Mouse (Mus musculus) embryo, embryonic 10.5 days (tissue): ENCODE data around the gene Epb41.

Experiments used
- DNase-seq: peaks from one replicate; pipeline ENCODE4 v3.0.0-alpha.2; 2015; ENCODE audit warnings: low spot score

Epb41 gene

DNA sequence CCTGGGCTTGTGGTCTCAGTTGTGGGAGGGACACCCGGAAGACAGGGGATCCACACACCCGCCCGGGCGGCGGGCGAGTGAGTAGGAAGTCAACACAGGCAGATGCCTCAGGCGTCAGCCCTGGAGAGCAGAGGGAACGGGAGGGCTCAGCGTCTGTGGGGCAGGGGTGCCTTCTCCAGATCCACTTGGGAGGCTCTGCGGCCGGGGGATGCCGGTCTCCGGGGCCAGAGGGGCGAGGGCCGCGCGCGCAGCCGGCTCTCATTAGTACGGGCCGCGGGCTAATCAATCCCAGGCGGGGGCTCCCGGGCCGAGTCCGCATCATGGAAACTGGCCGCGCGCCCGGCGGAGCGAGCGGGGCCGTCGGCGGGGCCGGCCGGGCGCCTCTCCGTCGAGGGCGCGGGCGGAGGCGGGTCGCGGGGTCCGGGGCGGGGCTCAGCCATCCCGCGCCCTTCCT is 155.0 kb downstream of the Epb41 start:
- peak; percentile 64 for DNase-seq

DNA sequence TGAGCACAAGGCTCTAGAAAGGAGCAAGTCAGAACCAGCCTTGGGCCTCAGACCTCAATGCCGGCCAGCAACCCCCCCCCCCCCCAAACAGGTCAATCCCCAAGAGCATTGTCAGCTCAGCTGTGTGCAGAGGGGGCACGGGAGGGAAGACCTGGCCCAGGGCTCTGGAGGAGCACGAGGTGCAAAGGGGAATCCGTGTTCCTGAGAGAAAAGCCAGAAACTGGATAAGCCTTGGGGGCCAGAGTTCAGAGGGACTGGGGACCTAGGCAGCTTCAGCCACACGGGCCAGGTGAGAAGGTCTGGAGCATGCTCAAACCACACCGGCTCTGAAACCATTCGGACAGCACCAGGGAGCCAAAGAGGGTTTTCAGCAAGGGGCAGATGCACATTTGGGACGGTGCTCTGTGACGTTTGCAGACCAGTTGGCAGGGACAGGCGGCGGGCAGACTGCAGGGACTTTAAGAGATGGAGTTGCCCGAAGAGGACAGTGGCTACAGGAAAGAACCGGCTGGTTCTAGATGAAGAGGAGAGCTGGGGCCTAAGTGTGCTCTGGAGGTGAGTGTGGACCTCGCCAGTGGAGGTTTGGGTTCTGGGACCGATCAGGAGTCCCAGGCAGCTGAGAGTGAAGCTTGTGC is 155.5 kb downstream of the Epb41 start:
- peak; percentile 52 for DNase-seq

DNA sequence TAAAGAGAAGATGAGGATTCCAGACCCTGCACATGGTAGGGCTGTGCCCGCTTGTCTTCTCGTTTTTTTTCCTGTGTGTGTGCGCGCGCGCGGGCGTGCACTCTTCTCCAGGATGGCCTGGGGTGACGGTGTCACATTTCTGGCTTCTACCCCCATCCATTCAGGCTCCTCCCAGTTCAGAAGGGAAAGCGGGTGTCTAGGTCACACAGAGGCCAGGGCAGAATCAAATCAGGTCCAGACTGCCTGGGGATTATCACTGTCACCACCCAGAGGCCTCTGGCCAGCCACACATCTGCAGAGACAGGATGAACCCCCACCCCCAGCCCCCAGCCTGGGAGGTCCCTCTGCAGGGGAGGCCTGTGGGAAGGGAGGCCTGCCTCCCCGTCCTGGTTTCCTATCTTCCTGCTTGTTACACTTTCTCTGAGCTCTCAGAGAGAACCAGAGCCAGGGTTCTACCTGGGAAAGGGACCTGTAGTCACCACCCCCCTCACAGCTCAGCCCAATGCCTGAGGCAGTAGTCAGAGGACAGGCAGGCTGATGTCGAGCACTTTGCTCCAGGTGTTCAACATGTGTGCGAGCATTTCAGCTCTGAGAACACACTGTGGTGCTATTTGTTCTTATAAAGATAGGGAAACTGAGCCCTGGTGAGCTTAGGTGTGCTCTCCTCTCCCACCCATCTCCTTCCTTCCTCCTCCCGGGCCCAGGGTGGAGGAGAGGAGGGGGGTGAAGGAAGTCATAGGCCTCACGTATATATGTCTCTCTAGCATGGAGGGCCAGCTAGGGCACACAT is 156.2 kb downstream of the Epb41 start:
- DNase-seq, result peak; percentile 86

DNA sequence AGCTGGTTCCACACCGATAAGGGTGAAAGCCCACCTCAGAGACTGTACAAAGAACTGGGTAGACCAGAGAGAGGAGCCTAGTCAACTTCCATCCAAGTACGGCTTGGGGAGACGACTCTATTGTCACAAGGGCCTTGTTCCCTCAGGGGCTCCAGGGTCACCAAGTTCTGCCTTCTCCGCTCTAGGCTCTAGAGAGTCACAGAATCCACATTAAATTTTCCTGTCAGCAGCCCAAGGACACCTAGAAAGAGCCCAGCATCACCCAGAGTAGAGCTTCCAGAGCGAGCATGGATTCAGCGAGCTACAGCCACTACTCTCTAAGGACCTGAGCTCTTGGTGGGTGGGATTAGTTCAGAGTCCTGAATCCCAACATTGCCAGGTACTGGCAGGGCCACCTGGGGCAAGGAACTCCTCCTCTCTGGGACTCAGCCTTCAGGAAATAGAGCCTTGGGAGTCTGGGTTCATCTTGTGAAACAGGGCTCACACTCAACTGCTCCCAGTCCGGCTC is 157.0 kb downstream of the Epb41 start:
- DNase-seq, result no peak

DNA sequence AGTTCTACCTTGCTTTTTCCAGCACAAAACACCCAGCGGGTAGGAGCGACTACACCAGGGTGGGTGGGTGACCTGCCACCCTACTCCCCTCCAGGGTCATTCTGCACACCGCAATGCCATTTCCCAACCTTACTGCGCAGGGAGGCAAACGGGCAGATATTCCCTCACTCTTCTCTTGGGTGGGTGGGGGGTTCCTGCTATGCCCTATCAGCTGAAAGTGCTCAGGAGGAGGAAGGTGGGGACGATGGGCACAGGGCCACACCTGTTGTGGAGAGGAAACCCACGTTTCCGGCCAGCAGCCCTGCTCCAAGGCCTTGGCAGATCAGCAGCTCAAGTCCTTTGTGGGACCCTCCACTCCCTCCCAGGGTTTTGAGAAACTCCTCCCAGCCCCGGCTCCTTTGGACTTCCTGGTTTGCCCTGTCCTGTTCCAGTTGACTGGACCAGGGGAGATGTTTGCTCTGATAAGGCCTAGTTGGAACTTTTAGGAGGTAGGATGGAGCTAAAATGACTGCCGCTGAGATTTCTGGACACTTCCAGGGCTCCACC is 158.0 kb downstream of the Epb41 start:
- no peak for DNase-seq

DNA sequence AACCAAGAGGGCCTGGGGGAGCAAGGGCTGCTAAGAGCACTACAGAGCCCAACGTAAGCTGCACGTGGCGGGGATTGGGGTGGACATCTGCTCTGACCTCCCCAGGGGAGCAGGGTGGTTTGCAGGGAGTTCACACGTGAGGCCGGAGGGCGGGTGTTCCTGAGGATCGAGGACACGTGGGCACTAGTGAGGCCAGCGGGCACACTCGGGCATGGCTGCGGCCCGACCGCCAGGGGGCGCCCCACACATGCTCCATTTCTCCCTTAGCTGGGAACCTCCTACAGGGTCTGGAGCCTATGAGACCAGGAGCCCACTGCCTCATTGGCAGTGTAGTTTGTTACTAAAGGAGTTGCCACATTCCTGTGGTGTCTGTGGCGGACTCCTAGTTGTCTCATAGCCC is 158.7 kb downstream of the Epb41 start:
- peak; percentile 82 for DNase-seq

DNA sequence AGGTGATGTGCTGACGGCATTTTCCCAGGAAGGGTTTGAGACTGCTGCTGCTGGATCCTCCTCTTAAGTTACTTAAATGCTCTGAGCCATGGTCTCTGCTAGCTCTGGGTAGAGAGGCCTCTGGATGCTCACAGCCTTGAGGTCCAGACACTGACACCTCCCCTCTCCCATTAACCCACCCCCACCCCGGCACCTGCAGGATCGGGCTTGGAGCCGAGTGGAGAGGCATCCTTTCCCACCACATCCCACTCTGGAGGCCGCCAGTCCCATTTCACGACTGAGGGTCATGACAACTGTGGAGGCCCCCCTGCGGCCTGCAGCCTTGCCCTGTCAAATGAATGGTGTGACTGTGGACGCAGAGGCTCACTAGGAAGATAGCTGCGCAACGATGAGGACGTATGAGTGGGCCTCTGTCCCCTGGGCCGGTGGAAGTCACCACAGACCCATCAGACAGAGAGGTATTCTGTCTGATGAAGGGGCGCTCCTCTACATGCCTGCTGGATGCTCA is 159.2 kb downstream of the Epb41 start:
- no peak for DNase-seq

DNA sequence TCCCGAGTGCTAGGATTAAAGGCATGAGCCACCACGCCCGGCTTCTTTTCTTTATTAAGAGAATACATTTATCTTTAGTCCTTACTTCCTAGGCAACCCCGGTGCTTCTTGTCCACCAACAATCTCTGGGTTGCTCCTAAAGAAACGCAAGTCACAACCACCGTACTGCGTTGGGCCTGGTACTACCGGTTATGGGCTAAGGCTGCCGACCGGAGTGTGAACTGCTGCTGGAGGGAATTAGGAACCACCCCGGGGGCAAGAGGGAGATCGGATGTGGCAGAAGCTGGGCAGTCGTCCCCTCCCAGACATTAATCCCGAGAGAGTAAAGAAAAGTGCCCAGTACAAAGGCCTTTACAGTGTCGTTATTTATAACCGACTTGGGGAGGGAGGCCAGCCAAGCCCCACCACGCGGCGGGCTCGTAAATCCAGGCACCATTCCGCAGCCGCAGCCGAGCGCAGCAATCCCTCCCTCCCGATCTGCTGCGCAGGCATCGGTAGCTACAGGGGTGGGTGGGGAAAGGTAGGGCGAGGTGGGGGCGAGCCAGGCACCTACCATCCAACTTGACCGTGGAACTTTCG is 160.1 kb downstream of the Epb41 start:
- DNase-seq, result peak; percentile 68

DNA sequence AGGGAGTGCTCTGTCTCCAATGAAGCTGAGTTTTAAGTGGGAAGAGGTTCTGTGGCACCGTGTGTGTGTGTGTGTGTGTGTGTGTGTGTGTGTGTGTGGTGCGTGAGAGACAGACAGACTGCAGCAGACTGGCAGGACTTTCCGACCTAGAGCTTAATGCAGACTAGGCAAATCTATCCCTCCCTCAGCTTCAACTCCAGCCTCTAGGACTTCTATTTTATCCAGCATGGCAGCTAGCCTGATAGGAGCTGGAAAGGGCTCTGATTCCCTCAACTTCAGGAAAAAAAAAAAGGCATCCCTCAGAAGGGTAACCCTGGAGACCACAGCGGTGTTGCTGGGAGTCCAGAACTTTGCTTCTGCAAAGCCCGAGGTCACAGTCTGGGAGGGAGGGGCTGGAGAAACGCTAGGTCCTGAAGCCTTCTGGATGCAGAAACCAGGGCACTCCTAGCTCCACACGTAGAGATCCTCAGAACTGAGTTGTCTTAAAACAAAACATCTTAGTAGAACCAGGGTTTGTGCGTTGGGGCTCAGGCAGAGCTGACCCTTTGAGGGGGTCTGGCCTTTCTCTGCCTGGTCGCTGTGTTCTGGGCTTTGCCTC is 161.0 kb downstream of the Epb41 start:
- DNase-seq, result peak; percentile 55

DNA sequence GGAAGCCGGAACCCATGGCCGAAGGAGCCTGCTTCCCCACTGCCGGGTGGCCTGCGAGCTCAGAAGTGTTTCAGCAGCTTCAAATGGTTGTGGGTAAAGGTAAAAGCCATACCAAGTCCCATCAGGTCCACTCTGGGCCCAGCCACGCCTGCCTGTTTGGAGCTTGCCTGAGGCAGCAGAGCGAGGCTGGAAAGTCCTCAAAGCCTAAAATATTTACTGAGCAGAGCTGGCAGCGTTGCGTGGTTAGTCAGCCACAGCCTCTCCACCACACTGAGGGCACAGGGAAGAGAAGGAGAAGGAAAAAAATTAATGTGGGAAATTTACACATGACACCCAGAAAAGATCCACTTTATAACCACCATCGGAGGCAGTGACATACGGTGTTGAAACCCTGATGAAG is 161.6 kb downstream of the Epb41 start:
- no peak for DNase-seq

DNA sequence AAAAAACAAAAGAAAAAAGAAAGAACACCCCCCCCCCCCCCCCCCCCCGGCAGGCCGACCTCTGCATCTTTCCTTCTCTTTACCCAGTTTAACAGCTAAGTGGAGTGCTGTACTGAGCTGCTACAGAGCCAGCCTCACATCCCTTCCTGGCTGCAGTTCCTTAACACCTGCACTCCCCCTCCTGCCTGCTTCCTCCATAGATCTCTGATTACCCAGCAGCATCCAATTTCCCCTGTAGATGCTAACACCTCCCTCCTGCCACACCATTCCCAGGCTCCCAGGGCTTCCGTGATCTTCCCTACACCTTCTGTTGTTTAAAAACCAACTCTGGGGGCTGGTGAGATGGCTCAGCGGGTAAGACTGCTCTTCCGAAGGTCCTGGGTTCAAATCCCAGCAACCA is 163.6 kb downstream of the Epb41 start:
- DNase-seq, result no peak

DNA sequence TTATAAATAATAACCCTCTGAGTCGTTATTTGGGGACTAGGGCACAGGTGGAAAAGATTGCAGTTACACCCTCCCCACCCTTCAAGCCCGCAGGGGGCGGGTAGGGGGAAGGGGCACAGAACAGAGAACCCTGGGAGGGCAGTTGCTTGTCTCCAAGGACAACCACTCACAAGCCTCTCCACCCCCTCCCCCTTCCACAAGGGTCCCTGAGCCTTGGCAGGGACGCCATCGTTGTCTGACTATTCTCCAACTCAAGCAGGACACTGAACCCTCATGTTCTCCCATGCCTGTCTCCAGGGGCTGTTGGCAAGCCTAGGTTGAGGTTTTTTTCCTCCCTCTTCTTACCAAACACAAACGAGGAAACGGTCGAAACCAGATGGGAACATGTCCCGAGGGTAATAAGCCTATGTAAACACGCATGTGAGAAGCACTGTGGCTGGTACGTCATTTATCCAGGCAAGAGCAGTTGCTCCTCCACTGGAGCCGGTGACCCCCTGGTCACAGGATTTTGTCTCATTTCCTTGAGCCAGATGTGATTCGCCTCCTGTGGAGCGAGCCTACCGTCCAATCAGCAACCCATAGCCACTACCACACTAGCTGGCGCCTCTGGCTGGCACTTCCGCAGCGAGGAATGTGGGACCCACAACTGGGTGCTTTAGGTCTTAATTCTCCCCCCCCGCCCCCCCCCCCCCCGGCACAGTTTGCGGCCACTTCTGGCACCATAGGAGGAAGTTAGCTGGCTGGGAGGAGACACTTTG is 164.7 kb downstream of the Epb41 start:
- DNase-seq, result peak; percentile 73

DNA sequence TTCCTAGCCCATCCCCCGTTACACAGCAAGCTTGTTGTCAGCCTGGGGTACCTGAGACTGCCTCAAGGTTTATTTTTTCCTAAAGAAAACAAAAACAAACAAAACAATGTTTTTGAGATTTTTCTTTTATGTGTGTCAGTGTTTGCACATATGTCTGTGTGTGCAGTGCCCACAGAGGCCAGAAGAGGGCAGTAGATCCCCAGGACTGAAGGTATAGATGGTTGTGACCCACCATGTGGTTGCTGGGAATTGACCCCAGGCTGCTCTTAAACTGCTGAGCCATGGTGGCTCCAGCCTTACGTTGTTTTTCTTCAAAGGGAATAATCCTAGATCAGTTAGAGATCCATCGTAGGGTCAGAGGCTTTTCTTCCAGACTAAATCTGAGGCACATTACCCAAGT is 167.2 kb downstream of the Epb41 start:
- no peak for DNase-seq

DNA sequence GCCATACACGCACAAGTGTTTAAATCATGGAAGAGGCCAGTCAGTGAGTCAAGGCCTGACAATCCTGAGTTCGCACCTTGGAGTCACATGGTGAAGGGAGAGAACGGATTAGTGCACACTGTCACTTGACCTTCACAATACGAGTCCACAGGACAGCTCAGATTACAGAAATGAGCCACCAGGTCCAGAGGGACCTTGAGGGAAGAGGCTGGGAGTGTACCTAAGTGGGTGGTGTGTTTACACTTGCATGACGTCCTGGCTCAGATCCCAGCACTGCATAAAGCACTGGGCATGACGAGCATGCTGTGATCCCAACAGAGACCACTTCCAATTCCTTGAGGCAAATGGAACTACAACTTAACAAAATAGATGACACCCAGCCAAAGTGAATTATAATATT is 168.7 kb downstream of the Epb41 start:
- DNase-seq, result no peak

DNA sequence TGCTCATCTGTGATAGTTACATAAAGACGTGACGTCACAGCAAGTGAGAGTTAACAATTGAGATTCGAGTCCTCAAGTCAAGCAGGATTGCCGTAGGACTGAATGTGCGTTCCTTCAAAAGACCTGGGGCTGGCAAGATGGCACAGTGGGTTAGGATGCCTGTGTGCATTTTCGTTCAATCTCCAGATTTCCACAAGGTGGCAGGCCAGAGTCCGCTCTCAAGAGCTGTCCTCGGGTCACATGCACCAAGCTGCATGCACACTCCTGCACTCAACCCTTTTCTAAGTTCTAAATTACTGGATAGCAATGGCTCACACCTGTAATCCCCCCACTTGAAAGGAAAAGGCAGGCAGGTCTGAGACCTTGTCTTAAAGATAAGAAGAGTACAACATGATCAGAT is 170.6 kb downstream of the Epb41 start:
- DNase-seq, result peak; percentile 65

DNA sequence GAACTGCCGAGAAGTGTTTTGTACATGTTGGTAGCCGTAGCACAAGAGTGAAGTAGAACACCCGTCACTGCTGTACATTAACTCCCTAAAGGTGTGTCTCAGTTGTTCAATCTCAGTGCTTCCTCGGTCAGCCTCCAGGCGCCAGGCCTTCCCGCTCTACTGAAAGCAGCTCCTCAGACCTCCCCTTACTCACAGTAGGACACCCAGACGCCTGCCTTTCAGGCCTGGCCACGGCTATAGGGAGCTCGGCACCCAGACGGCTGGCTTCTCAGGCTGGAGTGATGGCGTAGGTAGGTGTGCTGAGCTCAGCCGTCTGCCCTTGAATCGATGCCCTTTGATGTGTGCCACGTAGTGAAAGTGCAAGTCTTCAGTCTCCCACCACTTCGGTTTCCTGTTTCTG is 174.0 kb downstream of the Epb41 start:
- no peak for DNase-seq

DNA sequence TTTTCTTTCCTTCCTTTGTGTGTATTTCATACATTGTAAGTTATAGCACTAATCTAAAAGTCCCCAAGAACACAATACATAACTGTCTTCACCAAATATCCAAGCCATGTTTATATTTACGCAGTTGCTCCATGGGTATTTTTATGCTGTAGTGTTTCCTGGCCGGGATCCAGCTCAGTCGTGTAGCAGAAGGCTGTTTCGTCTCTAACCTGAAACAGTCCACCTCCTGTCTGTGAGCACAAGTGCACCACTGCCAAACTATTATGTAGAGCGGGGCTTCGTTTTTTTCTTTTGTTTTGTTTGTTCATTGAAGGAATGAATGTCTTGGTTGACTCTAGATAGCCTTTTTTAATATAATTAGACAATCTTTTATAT is 176.0 kb downstream of the Epb41 start:
- no peak for DNase-seq

DNA sequence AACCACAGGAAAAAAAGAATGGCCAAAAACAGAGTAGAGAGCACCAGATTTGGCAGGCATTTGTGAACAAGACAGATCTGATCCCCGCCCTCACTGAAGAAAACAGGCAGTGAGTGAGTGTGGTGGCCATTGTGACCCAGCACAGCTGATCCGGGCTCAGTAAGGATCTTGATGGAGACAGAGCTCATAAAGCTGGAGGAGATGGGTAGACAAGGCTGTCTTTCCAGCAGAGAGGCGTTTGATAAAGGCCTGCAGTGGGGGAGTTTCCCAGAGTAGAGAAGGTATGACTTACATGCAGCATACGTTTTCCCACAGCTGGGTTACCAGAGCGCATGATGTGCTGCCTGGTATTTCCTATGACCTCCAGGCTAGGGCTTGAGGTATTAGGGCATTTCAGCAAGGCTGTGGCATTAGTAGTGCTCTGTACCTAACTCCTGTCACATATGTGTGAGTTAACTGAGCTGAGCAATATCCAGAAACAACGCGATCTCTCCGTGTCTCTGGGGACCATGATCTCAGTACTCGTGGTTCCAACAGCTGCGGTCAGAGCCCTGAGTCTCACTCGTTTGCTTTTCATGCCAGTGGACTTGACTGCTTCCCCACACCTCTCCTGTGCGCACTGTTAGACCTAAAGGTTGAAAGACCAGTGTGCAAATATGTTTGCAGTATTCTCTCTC is 176.5 kb downstream of the Epb41 start:
- DNase-seq, result no peak

DNA sequence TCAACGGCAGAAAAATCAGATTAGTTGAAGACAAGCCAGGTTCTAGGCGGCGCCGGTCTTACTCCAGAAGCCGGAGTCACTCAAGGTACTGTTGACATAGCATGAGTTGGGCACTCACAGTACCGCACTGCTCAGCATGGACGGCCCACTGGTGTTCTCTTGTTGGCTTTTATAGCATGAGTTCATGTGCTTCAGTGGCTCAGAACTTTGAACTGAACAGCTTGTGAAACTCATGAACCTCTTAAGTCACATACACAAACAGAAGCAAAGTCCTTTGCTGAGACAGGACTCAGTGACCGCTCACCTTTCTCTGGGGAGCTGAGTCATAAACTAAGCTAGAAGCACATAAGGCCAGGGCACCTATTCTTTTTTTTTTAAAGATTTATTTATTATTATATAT is 177.3 kb downstream of the Epb41 start:
- DNase-seq, result no peak

DNA sequence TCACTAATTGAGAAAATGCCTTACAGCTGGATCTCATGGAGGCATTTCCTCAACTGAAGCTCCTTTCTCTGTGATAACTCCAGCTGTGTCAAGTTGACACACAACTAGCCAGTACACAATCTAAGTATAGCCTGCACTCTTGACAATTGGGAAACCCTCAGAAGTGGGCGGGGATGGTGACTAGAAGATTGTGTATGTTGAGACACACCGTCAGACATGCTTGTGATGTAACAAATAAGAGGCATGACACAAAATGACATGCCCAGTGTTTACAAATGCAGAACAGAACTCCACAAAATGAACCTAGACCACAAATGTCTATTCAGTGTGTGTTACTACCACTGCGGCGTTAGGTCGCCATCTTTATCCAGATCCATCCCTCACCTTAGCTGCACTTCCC is 178.0 kb downstream of the Epb41 start:
- DNase-seq, result no peak

DNA sequence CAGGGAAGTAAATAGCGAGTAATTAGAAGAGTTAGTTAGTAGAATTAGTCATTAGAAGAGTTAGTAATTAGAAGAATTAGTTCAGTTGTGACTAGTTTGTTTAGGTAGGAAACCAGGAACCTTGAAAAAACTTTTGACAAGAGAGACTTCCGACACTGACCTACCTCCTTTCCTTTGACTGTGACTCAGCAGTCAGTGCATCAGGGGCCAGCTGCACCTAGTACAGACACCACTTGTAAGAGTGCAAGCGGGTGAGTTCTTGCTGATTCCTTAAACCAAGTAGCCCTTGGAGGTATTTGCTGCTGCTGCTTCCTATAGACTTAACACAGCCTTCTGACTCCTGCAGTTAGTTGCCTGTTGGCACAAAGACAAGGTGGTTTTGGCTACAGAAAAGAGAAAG is 184.4 kb downstream of the Epb41 start:
- DNase-seq, result no peak
